Mouse (Mus musculus) cortical plate, adult 2 months (tissue): Measurements from ENCODE around the gene Zbtb16.

Source experiments
- CTCF ChIP-seq: fragments of 200-500 bp; IDR thresholded peaks from 2 replicates; pipeline ENCODE4 v1.5.1; 2011; ENCODE audit warnings: mild to moderate bottlenecking, control low read depth, low read length; ENCODE audit not compliant: insufficient read depth; ENCODE audit errors: extremely low read depth
- POLR2A ChIP-seq: fragments of 200-500 bp; IDR thresholded peaks from 2 replicates; pipeline ENCODE4 v1.6.1; 2011; ENCODE audit warnings: mild to moderate bottlenecking, low read length, control low read depth; ENCODE audit not compliant: insufficient read depth; ENCODE audit errors: extremely low read depth

DNA sequence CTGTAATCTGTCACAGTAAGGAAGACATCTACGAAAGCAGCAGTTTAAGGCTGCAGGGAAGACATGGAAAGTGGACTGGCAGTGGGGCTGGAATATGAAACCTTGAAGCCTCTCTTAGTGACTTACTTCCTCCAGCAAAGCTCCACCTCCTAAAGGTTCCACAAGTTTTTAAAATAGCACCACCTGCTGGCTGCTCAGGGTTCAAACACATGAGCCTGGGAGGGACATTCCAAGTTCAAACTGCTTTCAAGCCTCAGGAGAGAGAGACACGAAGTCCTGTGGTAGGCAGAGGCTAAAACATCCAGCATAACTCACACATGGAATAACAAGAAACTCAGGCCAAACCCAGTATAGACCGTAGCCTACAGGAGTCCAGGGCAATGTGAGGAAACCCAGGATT lies 191.6 kb downstream of the Zbtb16 start:
- TF ChIP-seq CTCF (no peak), POLR2A (no peak)
